Mouse (Mus musculus) stomach, embryonic 16.5 days (tissue): ENCODE measurements at regions not wholly inside any gene's neighbourhood (a gene's known extent, or its start where the extent isn't known, plus 50 kb on each side); places are given as distances from the start of the nearest gene placed in this dataset.

Experiments used
- ATAC-seq: fragments of 200-750 bp; cut with Nextera tagmentation; 2 replicates; pipeline ENCODE4 v1.8.0; 2017; ENCODE audit warnings: moderate number of reproducible peaks, moderate TSS enrichment; ENCODE audit not compliant: insufficient read depth, low FRiP score
- H3K27ac ChIP-seq: fragments of 300-500 bp; sonication (generic); 2 replicates; pipeline ENCODE4 v1.5.1; 2014; ENCODE audit warnings: low read length
- H3K27me3 ChIP-seq: fragments of 300-500 bp; sonication (generic); 2 replicates; pipeline ENCODE4 v1.6.1; 2014; ENCODE audit warnings: low read length, control low read depth, mixed read lengths; ENCODE audit not compliant: control insufficient read depth, insufficient read depth
- H3K36me3 ChIP-seq: fragments of 300-500 bp; sonication (generic); 2 replicates; pipeline ENCODE4 v1.6.1; 2014; ENCODE audit warnings: low read length; ENCODE audit not compliant: control insufficient read depth, insufficient read depth
- H3K4me1 ChIP-seq: fragments of 300-500 bp; sonication (generic); 2 replicates; pipeline ENCODE4 v1.6.1; 2014; ENCODE audit warnings: low read length, control low read depth, mixed read lengths; ENCODE audit not compliant: control insufficient read depth, insufficient read depth
- H3K4me2 ChIP-seq: fragments of 300-500 bp; sonication (generic); 2 replicates; pipeline ENCODE4 v1.6.1; 2014; ENCODE audit warnings: low read depth, low read length, mixed read lengths
- H3K4me3 ChIP-seq: fragments of 300-500 bp; sonication (generic); replicated peaks from 2 replicates; pipeline ENCODE4 v1.5.1; 2014; ENCODE audit warnings: mild to moderate bottlenecking, low read length
- H3K9ac ChIP-seq: fragments of 300-500 bp; sonication (generic); 2 replicates; pipeline ENCODE4 v1.6.1; 2014; ENCODE audit warnings: low read length
- H3K9me3 ChIP-seq: fragments of 300-500 bp; sonication (generic); replicated peaks from 2 replicates; pipeline ENCODE4 v1.6.1; 2016; ENCODE audit warnings: low read length, control low read depth; ENCODE audit not compliant: control insufficient read depth
- WGBS: fragments of 180-500 bp; shearing (Covaris S2); extraction: QIAGEN DNeasy Blood & Tissue Kit; methylation state at CpG from one replicate; pipeline ENCODE4 v1.1.7; 2014; 5-methylcytosine and 5-hydroxymethylcytosine counted together

DNA sequence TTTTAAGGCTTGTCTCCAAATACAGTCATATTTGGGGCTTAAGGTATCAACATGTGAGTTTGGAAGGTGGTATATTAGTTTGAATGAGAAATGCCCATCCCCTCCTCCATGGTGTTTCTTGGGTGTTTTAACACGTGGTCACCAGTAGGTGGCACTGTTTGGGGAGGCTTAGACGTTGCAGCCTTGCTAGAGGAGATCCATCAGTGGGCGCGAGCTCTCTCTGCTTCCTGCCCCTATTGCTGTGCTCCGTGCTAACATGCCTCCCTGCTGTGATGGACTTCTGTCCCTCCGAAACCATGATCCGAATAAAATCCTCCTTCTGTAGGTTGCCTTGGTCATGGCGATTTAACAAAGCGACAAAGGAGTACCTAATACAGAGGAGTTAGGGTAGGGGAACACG is 183.3 kb downstream of the Barhl2 start:
- no peak overlapping the region for H3K9ac ChIP-seq
- no peak for ATAC-seq
- no peak overlapping the region for H3K4me2 ChIP-seq
- H3K4me1 ChIP-seq = no peaks in the 10 kb centered on the region
- H3K4me3 ChIP-seq = no peak overlapping the region
- WGBS = 35% methylated on average over 10 of the region's 10 CpGs
- no peak overlapping the region for H3K27ac ChIP-seq
- H3K9me3 ChIP-seq = no peaks in the 10 kb centered on the region
- H3K27me3 ChIP-seq = no peaks in the 10 kb centered on the region
- no peaks in the 10 kb centered on the region for H3K36me3 ChIP-seq

- WGBS = 78% methylated on average over 2 of the region's 2 CpGs
- no peaks in the 10 kb centered on the region for H3K9me3 ChIP-seq
- H3K4me1 ChIP-seq = no peaks in the 10 kb centered on the region
- no peaks in the 10 kb centered on the region for H3K27me3 ChIP-seq
- H3K36me3 ChIP-seq = no peaks in the 10 kb centered on the region
- H3K4me3 ChIP-seq = no peak overlapping the region
- ATAC-seq = no peak
- H3K9ac ChIP-seq = no peak overlapping the region
- H3K27ac ChIP-seq = no peak overlapping the region
- no peak overlapping the region for H3K4me2 ChIP-seq
Measured at GRCm38 (mm10) chr5:106264536-106264935, 193.4 kb downstream of the Barhl2 start.

- Histone ChIP-seq H3K4me2 (no peak overlapping the region), H3K9me3 (no peaks in the 10 kb centered on the region), H3K27ac (no peak overlapping the region), H3K4me1 (no peaks in the 10 kb centered on the region), H3K36me3 (no peaks in the 10 kb centered on the region), H3K27me3 (no peaks in the 10 kb centered on the region), H3K4me3 (no peak overlapping the region), H3K9ac (no peak overlapping the region)
- ATAC-seq = no peak
- 67% methylated on average over 1 of the region's 1 CpGs for WGBS
Measured at GRCm38 (mm10) chr5:106257179-106257578, 200.8 kb downstream of the Barhl2 start.

DNA sequence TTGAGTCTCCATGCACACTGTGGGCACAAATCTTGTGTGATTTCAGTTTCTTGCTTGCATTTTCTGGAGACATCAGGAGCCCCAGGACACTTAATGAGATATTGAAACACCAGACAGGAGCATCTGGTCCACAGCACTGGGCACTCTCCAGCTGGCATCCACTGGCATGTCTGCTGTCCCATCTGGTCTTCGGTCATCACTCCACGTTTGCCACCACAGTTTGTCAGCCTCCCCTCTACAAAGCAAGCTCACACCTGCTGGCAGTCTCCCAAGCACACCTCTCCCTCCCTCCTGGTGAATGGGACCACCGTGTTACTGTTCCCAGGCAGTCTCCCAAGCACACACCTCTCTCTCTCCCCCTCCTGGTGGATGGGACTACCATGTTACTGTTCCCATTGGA is 228.8 kb downstream of the Barhl2 start:
- Histone ChIP-seq H3K4me2 (no peak overlapping the region), H3K4me3 (no peak overlapping the region), H3K36me3 (no peaks in the 10 kb centered on the region), H3K9me3 (no peaks in the 10 kb centered on the region), H3K4me1 (no peaks in the 10 kb centered on the region), H3K9ac (no peak overlapping the region), H3K27me3 (no peaks in the 10 kb centered on the region), H3K27ac (no peak overlapping the region)
- 66% methylated on average over 3 of the region's 3 CpGs for whole genome bisulfite sequencing
- no peak for ATAC-seq

DNA sequence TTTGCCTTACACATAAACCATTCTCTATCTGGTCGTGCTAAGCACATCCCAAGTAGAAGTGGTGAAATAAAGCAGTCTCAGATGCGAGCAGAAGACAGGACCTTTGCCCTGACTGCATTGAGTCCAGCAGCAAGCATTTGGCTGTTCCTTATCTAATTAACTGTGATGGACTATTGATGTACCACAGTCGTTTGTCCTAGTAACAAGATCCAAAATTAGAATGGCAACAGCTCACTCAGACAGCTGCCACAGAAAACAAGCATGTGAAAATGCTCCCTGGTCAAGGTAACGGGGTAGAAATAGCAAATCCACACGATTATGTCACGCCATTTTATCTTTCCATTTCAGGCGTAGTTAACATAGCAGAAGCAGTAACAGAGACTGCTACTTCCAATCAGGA is 233.8 kb downstream of the Barhl2 start:
- Histone ChIP-seq H3K4me1 (no peaks in the 10 kb centered on the region), H3K36me3 (no peaks in the 10 kb centered on the region), H3K4me2 (no peak overlapping the region), H3K4me3 (no peak overlapping the region), H3K27me3 (no peaks in the 10 kb centered on the region), H3K27ac (no peak overlapping the region), H3K9me3 (no peaks in the 10 kb centered on the region), H3K9ac (no peak overlapping the region)
- ATAC-seq = no peak
- 59% methylated on average over 7 of the region's 7 CpGs for WGBS

DNA sequence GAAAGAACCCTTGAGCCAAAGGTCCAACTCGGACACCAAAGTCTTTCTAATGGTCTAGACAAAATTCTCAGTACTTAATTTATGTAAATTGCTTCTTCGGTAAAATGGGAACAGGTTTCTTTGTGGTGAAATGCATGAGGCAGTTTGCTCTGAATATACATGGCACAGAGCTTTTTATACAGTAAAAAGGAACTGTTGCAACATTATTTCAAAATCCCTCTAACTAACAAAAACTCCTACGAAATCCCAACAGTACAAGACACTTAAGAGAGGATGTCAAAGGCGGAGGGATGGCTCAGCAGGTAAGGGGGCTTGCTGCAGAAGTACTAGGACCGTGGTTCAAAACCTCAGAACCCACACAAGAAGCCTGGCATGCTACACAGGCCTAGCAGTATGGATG is 248.4 kb downstream of the Barhl2 start:
- ATAC-seq = no peak
- no peak overlapping the region for H3K27ac ChIP-seq

DNA sequence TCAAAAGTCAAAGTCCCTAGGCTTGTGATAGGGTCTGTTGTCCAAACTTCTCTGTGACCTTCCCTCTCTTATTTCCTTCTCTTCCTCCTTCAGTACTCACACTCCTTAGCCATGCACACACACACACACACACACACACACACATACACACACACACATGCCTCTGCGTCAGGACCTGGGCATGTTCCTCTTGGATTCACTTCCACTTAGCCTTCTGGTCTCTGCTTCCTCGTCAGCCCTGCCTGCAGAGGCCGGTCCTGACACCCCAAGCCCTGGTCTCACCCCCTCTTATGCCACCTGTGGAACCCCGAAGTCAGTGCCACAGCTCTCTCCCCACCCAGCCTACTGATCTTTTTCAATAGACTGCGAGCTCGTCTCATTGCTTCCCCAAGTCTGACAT is 250.3 kb downstream of the Barhl2 start:
- ATAC-seq = no peak
- no peaks in the 10 kb centered on the region for H3K27me3 ChIP-seq
- no peaks in the 10 kb centered on the region for H3K9me3 ChIP-seq
- no peak overlapping the region for H3K9ac ChIP-seq
- WGBS = 75% methylated on average over 6 of the region's 6 CpGs
- no peaks in the 10 kb centered on the region for H3K36me3 ChIP-seq
- no peak overlapping the region for H3K27ac ChIP-seq
- H3K4me3 ChIP-seq = no peak overlapping the region
- H3K4me2 ChIP-seq = no peak overlapping the region
- H3K4me1 ChIP-seq = no peaks in the 10 kb centered on the region

More for the DNA sequence above, 248.4 kb downstream of the Barhl2 start:
- H3K27me3 ChIP-seq = no peaks in the 10 kb centered on the region
- H3K9ac ChIP-seq = no peak overlapping the region
- no peak overlapping the region for H3K4me3 ChIP-seq
- 79% methylated on average over 5 of the region's 5 CpGs for WGBS
- H3K4me2 ChIP-seq = no peak overlapping the region
- H3K9me3 ChIP-seq = no peaks in the 10 kb centered on the region
- H3K4me1 ChIP-seq = no peaks in the 10 kb centered on the region
- H3K36me3 ChIP-seq = no peaks in the 10 kb centered on the region

GRCm38 (mm10) chr5:106205724-106206123 is 252.2 kb downstream of the Barhl2 start:
- Histone ChIP-seq H3K9me3 (no peaks in the 10 kb centered on the region), H3K27ac (no peak overlapping the region), H3K36me3 (no peaks in the 10 kb centered on the region), H3K4me3 (no peak overlapping the region), H3K27me3 (no peaks in the 10 kb centered on the region), H3K4me2 (no peak overlapping the region), H3K9ac (no peak overlapping the region), H3K4me1 (no peaks in the 10 kb centered on the region)
- WGBS = 54% methylated on average over 6 of the region's 6 CpGs
- no peak for ATAC-seq

DNA sequence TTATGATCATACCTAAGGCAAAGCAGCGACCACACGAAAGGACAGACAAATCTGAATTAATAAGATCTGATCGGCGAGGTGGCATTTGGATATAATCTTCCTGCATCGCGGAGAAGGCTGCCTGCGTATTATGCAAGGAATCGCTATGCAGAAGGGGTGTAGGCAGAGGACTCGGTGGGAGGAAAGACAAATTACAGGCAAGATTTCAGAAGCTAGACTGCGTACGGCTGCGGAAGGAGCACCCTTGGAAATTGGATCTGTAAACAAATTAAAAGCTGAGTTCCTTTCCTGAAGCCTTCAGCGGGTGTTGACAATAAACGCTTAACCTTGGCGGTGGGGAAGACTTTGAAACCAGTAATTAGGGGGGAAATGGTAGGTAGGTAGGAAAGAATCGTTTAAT is 257.3 kb downstream of the Barhl2 start:
- no peak for ATAC-seq
- H3K27me3 ChIP-seq = no peaks in the 10 kb centered on the region
- no peak overlapping the region for H3K9ac ChIP-seq
- peak overlapping the region; percentile 25; the same call in 1 of the 2 replicates for H3K4me2 ChIP-seq
- no peaks in the 10 kb centered on the region for H3K4me1 ChIP-seq
- 48% methylated on average over 16 of the region's 16 CpGs for WGBS
- H3K27ac ChIP-seq = no peak overlapping the region
- no peaks in the 10 kb centered on the region for H3K36me3 ChIP-seq
- no peaks in the 10 kb centered on the region for H3K9me3 ChIP-seq
- no peak overlapping the region for H3K4me3 ChIP-seq

DNA sequence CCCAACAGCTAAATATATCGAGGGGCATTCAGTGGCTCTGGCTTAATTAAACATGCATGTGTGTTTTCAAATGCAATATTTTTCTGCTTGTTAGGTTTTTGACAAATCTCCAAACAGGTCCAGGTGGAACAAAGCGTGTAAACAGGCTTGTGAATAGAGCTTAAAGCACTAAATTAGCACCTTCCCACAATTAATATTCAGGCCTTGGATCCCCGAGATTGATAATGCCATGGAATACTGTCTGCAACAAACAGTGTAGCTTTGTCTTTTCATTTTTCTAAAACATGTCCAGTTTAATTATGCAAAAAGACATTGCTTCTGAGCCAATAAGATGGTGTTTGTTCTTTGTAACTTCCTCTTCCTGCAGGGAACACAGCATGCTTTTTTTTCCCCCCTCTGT is 258.9 kb downstream of the Barhl2 start:
- Histone ChIP-seq H3K4me1 (no peaks in the 10 kb centered on the region), H3K9ac (no peak overlapping the region), H3K27me3 (no peaks in the 10 kb centered on the region), H3K36me3 (no peaks in the 10 kb centered on the region), H3K27ac (no peak overlapping the region), H3K4me2 (no peak overlapping the region), H3K9me3 (no peaks in the 10 kb centered on the region), H3K4me3 (no peak overlapping the region)
- WGBS = 81% methylated on average over 3 of the region's 3 CpGs
- no peak for ATAC-seq
